Mouse (Mus musculus) brain, embryonic 14.5 days (tissue): ENCODE measurements at regions not wholly inside any gene's neighbourhood (a gene's known extent, or its start where the extent isn't known, plus 50 kb on each side); places are given as distances from the start of the nearest gene placed in this dataset.

Experiments used
- DNase-seq: peaks from one replicate; pipeline ENCODE4 v3.0.0-alpha.2; 2011; ENCODE audit warnings: low read depth
- CTCF ChIP-seq: fragments of 200-500 bp; IDR thresholded peaks from 2 replicates; pipeline ENCODE4 v1.5.1; 2012; ENCODE audit warnings: inconsistent platforms, mild to moderate bottlenecking, moderate library complexity, borderline replicate concordance; ENCODE audit not compliant: insufficient read depth, insufficient read length; ENCODE audit errors: extremely low read depth
- POLR2A ChIP-seq: fragments of 200-500 bp; IDR thresholded peaks from 2 replicates; pipeline ENCODE4 v1.6.1; 2012; ENCODE audit warnings: mild to moderate bottlenecking, inconsistent platforms, borderline replicate concordance; ENCODE audit not compliant: poor library complexity, insufficient read depth, insufficient read length, severe bottlenecking; ENCODE audit errors: extremely low read depth

- TF ChIP-seq POLR2A, result no peak
- TF ChIP-seq CTCF, result peak; percentile 57; the same call in 1 of the 2 replicates
Observed at GRCm38 (mm10) chr7:54734039-54734438, 101.3 kb upstream of the Luzp2 start.

DNA sequence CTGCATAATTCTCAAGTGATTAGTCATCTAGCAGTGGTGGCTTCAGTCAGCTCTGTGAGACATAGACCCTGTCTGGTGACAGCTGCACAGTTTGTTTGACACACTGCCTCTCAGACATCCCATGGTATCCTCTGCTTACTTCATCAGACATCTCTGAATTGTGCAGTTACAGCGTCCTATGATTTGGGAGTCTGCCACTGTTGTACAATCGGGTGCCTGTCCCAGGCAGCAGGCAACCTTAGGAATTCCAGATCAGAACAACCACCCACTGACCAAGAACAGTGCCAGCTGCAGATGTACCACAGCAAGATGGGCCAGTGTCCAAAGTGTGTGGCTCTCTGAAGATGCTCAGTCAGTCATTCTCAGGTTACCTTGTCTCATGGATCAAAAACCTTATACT, 100.4 kb upstream of the Luzp2 start:
- TF ChIP-seq POLR2A (no peak), CTCF (no peak)
- no peak for DNase-seq

More at GRCm38 (mm10) chr7:54734039-54734438, 101.3 kb upstream of the Luzp2 start:
- DNase-seq, result peak; percentile 79

GRCm38 (mm10) chr7:54767341-54767740, 68.0 kb upstream of the Luzp2 start:
- no peak for TF ChIP-seq CTCF
- no peak for TF ChIP-seq POLR2A
- no peak for DNase-seq

GRCm38 (mm10) chr7:54768683-54769082, 66.6 kb upstream of the Luzp2 start:
- peak; percentile 41 for DNase-seq
- no peak for TF ChIP-seq POLR2A
- no peak for TF ChIP-seq CTCF

- peak; percentile 91 for DNase-seq
- TF ChIP-seq POLR2A, result no peak
- no peak for TF ChIP-seq CTCF
Observed at GRCm38 (mm10) chr7:54781939-54782520, 53.3 kb upstream of the Luzp2 start.

- TF ChIP-seq CTCF (no peak), POLR2A (no peak)
- peak; percentile 28 for DNase-seq
Observed at GRCm38 (mm10) chr7:54782604-54783003, 52.7 kb upstream of the Luzp2 start.

GRCm38 (mm10) chr7:54783550-54784529, 51.5 kb upstream of the Luzp2 start:
- no peak for DNase-seq
- no peak for TF ChIP-seq CTCF
- TF ChIP-seq POLR2A, result no peak
